Mouse (Mus musculus): ENCODE data around the gene Gm20388.

DNA sequence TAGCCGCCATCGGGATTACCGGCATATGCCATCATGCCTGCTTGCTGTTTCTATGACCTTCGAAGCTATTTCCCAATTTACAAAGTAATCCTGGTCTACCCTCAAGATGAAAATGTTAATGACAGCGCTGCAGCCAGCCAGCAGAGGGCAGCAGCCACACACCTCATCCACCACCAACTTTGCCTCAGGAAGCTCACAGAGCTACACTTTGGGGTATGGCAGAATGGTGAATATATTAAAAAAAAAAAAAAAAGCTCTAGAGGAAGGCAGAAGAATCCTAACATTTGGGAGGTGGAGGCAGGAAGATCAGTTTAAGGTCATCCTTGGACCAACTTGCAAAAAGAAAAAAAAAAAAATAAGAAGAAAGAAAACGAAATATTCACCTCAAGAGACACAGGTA, 1939.4 kb downstream of the Gm20388 start:
- TF ChIP-seq GATA1 (IDR thresholded peaks at IDR 0.05; ENCODE audit: low read length) (no peak), TAL1 (IDR thresholded peaks at IDR 0.05; ENCODE audit: low read length) (no peak)

Measured in erythroblast, embryonic 14.5 days (primary cell).